Mouse (Mus musculus): ENCODE results near the gene Syt13. TPM values are rescaled to one million over a fixed set of nuclear protein-coding genes. Genes with fewer than 3 reads are reported as not detected.

Syt13 gene
- total RNA-seq, 1 experiment from 2014 or later = 0.76 TPM

DNA sequence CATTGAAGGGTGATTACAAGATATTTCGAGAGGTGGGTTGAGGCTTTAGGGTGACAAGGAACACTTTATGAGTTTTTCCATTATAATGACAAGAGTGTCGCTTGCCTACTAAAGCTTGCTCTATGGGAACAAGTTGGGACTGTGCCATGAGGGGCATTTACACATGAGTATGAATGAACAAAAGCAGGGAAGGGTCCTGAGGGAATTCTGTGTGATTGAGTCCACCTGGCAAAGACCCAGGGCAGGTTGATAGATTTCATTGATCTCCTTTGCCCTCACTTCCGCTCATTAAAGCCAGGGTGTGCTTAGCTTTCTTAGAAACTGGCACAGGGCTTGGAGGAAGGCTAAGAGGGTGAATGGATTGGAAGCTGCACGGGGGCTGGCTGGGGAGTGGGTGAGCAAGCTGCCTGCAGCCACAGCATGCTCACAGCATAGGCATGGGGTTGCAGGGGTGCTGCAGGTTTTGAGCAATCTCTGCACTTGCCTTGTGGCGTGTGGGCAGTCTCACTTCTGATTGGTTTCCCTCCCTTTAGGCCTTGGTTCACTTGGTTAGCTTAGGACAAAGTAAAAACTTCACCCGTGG lies 9.9 kb downstream of the Syt13 start:
- no peak for DNase-seq

GRCm38 (mm10) chr2:92929696-92930095 lies 14.8 kb downstream of the Syt13 start:
- no peak for DNase-seq

- no peak for DNase-seq
These were observed 16.2 kb downstream of the Syt13 start for GRCm38 (mm10) chr2:92931061-92931460.

DNA sequence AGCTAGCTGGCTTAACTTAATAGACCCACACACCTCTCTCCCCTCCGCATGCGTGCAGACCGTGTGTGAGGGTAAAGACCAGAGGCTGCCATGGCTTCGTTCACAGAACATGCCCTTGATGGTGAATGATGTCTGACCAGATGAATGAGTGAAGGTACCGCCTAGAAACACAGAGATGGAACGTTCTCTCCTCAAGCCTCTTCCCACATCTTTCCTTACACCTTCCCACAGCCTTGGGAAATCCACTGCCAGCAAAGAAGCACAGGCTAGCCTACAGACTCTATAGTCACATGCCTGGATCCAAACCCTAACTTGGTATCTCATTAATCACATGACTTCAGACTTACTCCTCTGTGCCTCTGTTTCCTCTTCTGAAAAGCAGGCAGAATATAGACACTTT lies 18.5 kb downstream of the Syt13 start:
- no peak for DNase-seq

- no peak for DNase-seq
These were observed 19.5 kb downstream of the Syt13 start for GRCm38 (mm10) chr2:92934312-92934982.

- DNase-seq = no peak
These were observed 20.6 kb downstream of the Syt13 start for GRCm38 (mm10) chr2:92935483-92935882.

GRCm38 (mm10) chr2:92938063-92938462 lies 23.2 kb downstream of the Syt13 start:
- no peak for DNase-seq

DNA sequence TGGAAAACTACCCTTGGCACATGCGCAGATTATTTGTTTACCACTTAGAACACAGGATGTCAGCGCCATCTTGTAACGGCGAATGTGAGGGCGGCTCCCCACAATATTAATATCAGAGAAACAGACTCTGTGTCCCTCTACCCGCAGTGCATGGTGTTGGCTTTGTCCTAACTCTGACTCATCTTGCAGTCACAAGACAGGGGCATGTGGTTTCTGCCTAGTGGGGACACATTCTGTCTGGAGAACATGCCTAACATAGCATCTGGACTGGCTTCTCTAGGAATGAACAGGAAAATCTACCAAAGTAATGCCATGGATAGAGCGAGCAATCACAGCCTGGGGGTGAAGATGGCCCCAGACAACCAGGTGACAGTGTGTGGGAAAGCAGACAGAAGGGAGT lies 23.9 kb downstream of the Syt13 start:
- DNase-seq = no peak

GRCm38 (mm10) chr2:92940963-92941362 lies 26.1 kb downstream of the Syt13 start:
- no peak for DNase-seq

DNA sequence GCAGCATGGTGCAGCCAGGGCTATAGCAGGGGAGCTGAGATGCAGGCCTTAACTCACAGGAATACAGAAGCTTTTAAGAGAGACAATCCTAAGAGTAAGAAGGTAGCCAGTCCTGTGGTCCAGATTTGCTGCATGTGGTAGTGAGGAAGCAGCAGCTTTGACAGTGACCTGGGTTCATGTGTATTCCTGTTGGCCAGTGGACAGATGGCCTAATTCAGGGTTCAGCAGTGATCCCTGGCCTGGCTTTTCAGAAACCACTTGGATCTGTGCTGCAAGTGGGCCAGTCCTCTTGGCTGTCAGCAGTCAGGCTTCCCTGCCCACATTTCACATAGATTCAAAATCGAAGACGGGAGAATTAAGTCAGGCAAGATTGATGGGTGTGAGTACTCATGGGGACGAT lies 26.6 kb downstream of the Syt13 start:
- no peak for DNase-seq

DNA sequence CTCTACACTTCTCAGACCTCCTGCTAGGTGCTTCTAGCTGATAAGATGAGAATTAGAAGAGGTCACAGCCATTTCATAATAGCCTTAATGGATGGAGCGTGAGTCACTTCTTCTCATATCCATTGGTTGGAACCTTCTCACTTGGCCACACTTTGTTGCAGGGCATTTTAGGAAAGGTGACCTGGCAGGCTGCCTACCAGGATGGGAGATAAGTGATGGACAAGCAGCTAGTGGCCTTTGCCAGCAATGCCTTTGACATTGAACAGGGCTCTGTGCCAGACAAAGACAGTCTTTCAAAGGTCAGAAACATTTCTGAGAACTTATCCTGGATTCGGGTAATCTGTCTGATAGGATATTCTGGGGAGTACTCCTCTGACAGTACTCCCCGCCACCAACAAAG lies 28.5 kb downstream of the Syt13 start:
- DNase-seq = peak; percentile 36

- DNase-seq = no peak
These were observed 29.5 kb downstream of the Syt13 start for GRCm38 (mm10) chr2:92944356-92944755.

DNA sequence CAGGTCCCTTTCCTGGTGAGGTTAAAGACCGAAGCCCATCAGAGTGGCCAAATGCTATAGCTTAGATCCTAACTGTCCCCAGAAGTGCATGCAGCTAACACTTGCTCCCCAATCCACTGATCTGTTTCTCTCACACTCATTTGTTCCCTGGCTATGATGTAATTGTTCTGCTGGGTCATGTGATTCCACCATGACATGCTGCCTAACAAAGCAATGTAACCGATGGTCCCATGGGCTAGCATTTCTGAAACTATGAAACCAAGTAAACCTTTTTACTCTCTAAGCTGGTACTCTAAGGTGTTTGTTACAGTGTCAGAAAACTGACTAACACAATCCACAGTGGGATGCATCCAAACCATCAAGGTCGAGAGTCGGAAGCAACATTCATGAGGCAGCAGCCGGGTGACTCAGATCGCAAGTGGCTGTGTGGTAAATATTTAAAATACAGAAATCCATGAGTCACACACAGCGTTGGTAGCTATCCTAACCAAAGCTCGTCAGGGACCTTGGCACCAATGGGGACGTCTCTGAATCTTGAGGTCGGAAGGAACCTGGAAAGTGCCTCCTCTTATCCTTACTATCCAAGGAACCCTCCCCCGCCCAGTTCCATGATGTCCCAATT lies 30.3 kb downstream of the Syt13 start:
- DNase-seq = no peak

- no peak for DNase-seq
These were observed 31.1 kb downstream of the Syt13 start for GRCm38 (mm10) chr2:92945824-92946598.

DNA sequence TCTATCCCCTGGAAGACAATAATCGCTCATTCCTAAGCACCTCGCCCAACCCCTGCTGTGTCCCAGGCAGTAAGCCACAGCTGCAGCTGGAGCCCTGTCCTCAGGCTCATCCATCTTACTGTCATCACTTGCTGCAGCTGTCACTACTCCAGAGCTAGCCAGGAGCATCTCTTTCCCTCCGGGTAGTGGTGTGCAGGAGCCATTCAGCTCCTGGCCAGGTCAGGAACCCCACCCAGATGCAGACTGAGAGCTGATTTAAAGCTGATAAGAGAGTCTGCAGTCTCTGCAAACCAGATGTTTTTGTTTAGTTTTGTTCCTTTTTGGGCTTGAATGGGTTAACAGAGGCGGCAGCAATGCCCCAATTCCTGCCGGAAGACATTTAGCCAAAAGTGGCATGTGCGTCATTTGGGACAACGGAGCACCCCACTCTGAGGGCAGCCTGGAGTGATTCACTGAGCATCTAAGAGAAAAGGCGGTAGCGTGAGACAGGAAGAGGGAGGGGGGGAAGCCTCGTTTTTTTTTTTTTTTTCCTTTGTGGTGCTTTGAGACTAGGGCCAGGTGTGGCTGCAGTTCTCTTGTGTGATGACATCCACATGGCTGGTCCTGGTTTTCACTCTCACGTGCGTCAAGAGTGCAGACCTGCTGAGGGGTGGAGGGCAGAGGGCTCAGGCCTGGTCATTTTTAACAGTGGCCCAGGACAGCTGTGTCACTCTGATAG lies 33.2 kb downstream of the Syt13 start:
- no peak for DNase-seq

DNA sequence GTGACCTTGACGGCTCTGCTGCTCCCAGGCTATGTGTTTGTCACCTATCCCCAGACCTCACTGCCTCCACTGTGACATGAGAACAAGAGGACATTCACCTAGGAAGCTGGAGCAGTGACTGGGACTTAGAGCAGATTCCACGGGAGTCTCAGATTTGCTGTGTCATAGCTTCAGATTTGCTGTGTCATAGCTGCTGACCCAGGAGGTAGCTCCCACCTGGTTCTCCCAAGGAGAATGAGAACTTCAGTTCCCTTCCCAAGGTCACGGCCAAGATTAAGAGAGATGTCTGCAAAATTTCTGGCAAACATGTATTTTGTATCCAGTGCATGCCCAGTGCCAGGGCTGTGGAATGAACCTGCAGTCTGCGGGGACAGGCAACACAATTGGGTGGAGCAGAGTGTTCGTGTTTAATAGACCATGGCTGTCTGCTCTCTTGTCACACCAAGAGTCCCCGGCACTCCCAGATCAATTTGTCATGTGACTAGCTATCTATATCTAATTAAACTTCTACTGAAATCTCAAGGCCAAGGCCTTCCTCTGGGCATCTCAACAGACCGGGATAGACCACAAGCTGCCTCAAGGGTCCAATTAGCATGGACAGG lies 33.9 kb downstream of the Syt13 start:
- no peak for DNase-seq

DNA sequence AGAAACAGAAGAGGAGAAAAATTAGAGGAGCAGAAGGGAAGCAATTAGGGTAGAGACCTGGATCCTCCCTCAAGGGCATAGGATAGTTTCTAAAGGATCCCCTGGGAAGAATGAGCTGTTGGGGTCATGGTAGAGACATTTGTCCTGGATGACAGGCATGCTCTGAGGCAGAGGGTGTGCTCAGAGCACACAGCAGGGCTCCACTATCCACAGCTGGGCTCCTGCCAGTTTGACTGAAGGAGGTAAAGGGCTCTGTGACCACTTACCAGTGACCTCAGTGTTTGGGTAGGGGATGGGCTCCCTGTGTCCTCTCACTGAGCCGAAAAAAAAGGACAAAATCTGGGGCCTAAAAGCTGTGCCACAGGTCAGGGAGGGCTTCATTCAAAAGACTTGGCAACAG lies 34.6 kb downstream of the Syt13 start:
- DNase-seq = no peak

- no peak for DNase-seq
These were observed 38.6 kb downstream of the Syt13 start for GRCm38 (mm10) chr2:92953450-92953849.

DNA sequence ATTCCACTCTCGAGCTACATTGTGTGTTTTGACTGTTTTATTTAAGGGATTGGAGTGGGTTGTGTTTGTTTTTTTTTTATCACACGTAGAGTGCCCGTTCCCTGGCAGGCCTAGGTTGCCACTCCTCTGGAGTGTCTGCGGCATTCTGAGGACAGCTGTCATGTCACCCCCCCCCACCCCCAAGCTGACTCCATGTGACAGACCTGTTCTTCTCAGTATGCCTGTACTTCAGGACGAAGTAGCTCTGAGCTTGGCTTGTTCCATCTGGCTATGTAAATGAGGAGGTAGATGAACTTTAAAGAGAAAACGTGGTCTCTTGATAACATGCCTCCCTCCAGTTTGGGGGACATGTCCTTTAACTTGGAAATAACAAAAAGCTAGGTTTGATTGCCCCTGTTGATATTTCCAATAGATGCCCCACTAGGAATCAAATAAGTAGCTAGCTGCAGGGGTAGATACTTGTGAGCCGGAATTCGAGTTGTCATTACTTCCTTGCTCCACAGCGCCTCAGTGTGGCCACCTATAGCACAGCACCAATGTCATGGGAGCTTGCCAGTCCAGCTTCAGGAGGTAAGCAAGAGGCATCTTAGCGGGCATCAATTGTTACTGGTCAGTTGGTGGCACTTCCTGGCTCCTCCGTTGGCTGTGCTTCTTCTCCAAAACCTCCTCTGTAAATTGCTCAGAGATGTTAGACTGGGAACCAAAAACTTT lies 39.7 kb downstream of the Syt13 start:
- peak; percentile 75 for DNase-seq

GRCm38 (mm10) chr2:92956943-92957342 lies 42.0 kb downstream of the Syt13 start:
- DNase-seq = no peak

DNA sequence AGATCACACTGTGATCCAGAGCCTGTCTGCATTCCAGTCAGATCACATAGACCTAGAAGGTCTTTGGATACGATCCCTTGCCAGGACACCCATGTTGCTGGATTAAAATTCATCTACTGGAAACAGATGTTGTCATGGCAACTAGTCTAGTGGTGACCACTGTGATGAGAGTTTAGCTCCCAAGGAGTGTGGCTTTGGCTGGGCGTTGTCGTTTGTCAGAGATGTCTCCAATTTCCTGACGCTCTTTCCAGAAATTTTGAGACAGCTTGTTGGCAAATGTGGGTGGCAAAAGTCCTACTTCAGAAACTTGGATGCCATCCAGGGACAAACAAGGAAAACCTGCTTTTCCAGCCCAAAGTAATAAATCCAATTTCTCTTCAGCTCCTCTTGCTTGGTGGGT lies 43.7 kb downstream of the Syt13 start:
- DNase-seq = no peak
